Mouse (Mus musculus) midbrain, embryonic 15.5 days (tissue): Measurements from ENCODE around the gene Eln. TPM values are rescaled to one million over a fixed set of nuclear protein-coding genes. Genes with fewer than 3 reads are reported as not detected.

Experiments
- ATAC-seq: fragments of 200-750 bp; cut with Nextera tagmentation; replicated peaks from 2 replicates; pipeline ENCODE4 v1.8.0; 2017; ENCODE audit warnings: moderate TSS enrichment
- H3K27ac ChIP-seq: fragments of 300-500 bp; sonication (generic); 2 replicates; pipeline ENCODE4 v1.5.1; 2015; ENCODE audit warnings: mild to moderate bottlenecking, inconsistent platforms
- H3K27me3 ChIP-seq: fragments of 300-500 bp; sonication (generic); replicated peaks from 2 replicates; pipeline ENCODE4 v1.6.1; 2015; ENCODE audit warnings: inconsistent platforms
- H3K36me3 ChIP-seq: fragments of 300-500 bp; sonication (generic); replicated peaks from 2 replicates; pipeline ENCODE4 v1.6.1; 2015; ENCODE audit warnings: inconsistent platforms
- H3K4me1 ChIP-seq: fragments of 300-500 bp; sonication (generic); 2 replicates; pipeline ENCODE4 v1.6.1; 2015; ENCODE audit warnings: inconsistent platforms
- H3K4me2 ChIP-seq: fragments of 300-500 bp; sonication (generic); 2 replicates; pipeline ENCODE4 v1.6.1; 2015; ENCODE audit warnings: inconsistent platforms, mild to moderate bottlenecking, moderate library complexity
- H3K4me3 ChIP-seq: fragments of 300-500 bp; sonication (generic); 2 replicates; pipeline ENCODE4 v1.5.1; 2015; ENCODE audit warnings: mild to moderate bottlenecking, inconsistent platforms
- H3K9ac ChIP-seq: fragments of 300-500 bp; sonication (generic); 2 replicates; pipeline ENCODE4 v1.6.1; 2015; ENCODE audit warnings: mild to moderate bottlenecking, inconsistent platforms
- H3K9me3 ChIP-seq: fragments of 300-500 bp; sonication (generic); 2 replicates; pipeline ENCODE4 v1.6.1; 2016; ENCODE audit warnings: inconsistent platforms
- WGBS: fragments of 180-500 bp; shearing (Covaris S2); methylation state at CpG from one replicate; pipeline ENCODE4 v1.1.7; 2015; ENCODE audit warnings: mixed read lengths; 5-methylcytosine and 5-hydroxymethylcytosine counted together
- polyA plus RNA-seq: library from polyadenylated mRNA; unstranded; fragments of >200 nt; fragmentation: Nextera tagmentation; extraction: Ambion mirVana; gene quantifications from 2 replicates; pipeline ENCODE4 v1.2.1, GENCODE M21; 2015

Eln gene
- 8.7 and 9.3 TPM in 2 replicates for polyA plus RNA-seq

GRCm38 (mm10) chr5:134746890-134747511, at the start of gene Eln:
Gene Eln, minus strand, starts transcription at chr5:134747323.
- H3K9ac ChIP-seq: peak within 1 kb of the TSS; percentile 75
- no peaks in the 10 kb centered on the region for H3K9me3 ChIP-seq
- under 1% methylated on average over 26 of the region's 28 CpGs for WGBS
- peak within 1 kb of the TSS; percentile 48 for H3K4me3 ChIP-seq
- peak within 1 kb of the TSS; percentile 55; the same call in 1 of the 2 replicates for H3K27ac ChIP-seq
- H3K4me1 ChIP-seq: peaks cover 8% of the 10 kb centered on the region
- H3K4me2 ChIP-seq: peak within 1 kb of the TSS; percentile 92
- H3K36me3 ChIP-seq: no peaks in the 10 kb centered on the region
- ATAC-seq: peak; percentile 74
- H3K27me3 ChIP-seq: no peaks in the 10 kb centered on the region

- H3K4me3 ChIP-seq: no peak overlapping the region
- no peak overlapping the region for H3K9ac ChIP-seq
- no peaks in the 10 kb centered on the region for H3K9me3 ChIP-seq
- no peaks in the 10 kb centered on the region for H3K27me3 ChIP-seq
- H3K4me2 ChIP-seq: no peak overlapping the region
- H3K36me3 ChIP-seq: no peaks in the 10 kb centered on the region
- H3K4me1 ChIP-seq: peaks cover 7% of the 10 kb centered on the region
- no peak overlapping the region for H3K27ac ChIP-seq
- whole genome bisulfite sequencing: 90% methylated on average over 15 of the region's 15 CpGs
- no peak for ATAC-seq
Measured at GRCm38 (mm10) chr5:134790080-134790995, 43.2 kb upstream of the Eln start.

GRCm38 (mm10) chr5:134788237-134788636, 41.1 kb upstream of the Eln start:
- Histone ChIP-seq H3K9me3 (no peaks in the 10 kb centered on the region), H3K4me1 (peaks cover 7% of the 10 kb centered on the region), H3K27ac (no peak overlapping the region), H3K27me3 (no peaks in the 10 kb centered on the region), H3K4me2 (no peak overlapping the region), H3K4me3 (no peak overlapping the region), H3K36me3 (no peaks in the 10 kb centered on the region), H3K9ac (no peak overlapping the region)
- WGBS: 73% methylated on average over 12 of the region's 12 CpGs
- no peak for ATAC-seq

- Histone ChIP-seq H3K4me3 (no peak overlapping the region), H3K9ac (no peak overlapping the region; the same call in 1 of the 2 replicates), H3K4me2 (peak overlapping the region; percentile 24), H3K9me3 (no peaks in the 10 kb centered on the region), H3K4me1 (peaks cover 7% of the 10 kb centered on the region), H3K27ac (peak overlapping the region; percentile 52; the same call in 1 of the 2 replicates), H3K27me3 (no peaks in the 10 kb centered on the region), H3K36me3 (no peaks in the 10 kb centered on the region)
- ATAC-seq: no peak
- WGBS: 19% methylated on average over 25 of the region's 25 CpGs
Measured at GRCm38 (mm10) chr5:134785691-134786371, 38.7 kb upstream of the Eln start.

- WGBS: 61% methylated on average over 2 of the region's 2 CpGs
- H3K36me3 ChIP-seq: no peaks in the 10 kb centered on the region
- peaks cover 7% of the 10 kb centered on the region for H3K4me1 ChIP-seq
- H3K4me2 ChIP-seq: no peak overlapping the region
- H3K9me3 ChIP-seq: no peaks in the 10 kb centered on the region
- no peak for ATAC-seq
- no peak overlapping the region for H3K27ac ChIP-seq
- H3K27me3 ChIP-seq: no peaks in the 10 kb centered on the region
- H3K4me3 ChIP-seq: no peak overlapping the region
- no peak overlapping the region for H3K9ac ChIP-seq
Measured at GRCm38 (mm10) chr5:134783794-134784193, 36.7 kb upstream of the Eln start.

GRCm38 (mm10) chr5:134780963-134781362, 33.8 kb upstream of the Eln start:
- ATAC-seq: no peak
- Histone ChIP-seq H3K36me3 (no peaks in the 10 kb centered on the region), H3K27ac (no peak overlapping the region), H3K4me2 (no peak overlapping the region), H3K4me3 (no peak overlapping the region), H3K27me3 (no peaks in the 10 kb centered on the region), H3K9me3 (no peaks in the 10 kb centered on the region), H3K4me1 (peaks cover 4% of the 10 kb centered on the region), H3K9ac (no peak overlapping the region)

- H3K4me1 ChIP-seq: no peaks in the 10 kb centered on the region
- no peaks in the 10 kb centered on the region for H3K36me3 ChIP-seq
- no peak overlapping the region for H3K27ac ChIP-seq
- ATAC-seq: no peak
- 84% methylated on average over 2 of the region's 2 CpGs for WGBS
- no peak overlapping the region for H3K4me3 ChIP-seq
- no peaks in the 10 kb centered on the region for H3K9me3 ChIP-seq
- no peaks in the 10 kb centered on the region for H3K27me3 ChIP-seq
- H3K4me2 ChIP-seq: no peak overlapping the region
- no peak overlapping the region for H3K9ac ChIP-seq
Measured at GRCm38 (mm10) chr5:134780146-134780545, 33.0 kb upstream of the Eln start.

- H3K27me3 ChIP-seq: no peaks in the 10 kb centered on the region
- no peak overlapping the region for H3K27ac ChIP-seq
- no peak for ATAC-seq
- H3K9ac ChIP-seq: no peak overlapping the region
- H3K9me3 ChIP-seq: no peaks in the 10 kb centered on the region
- no peaks in the 10 kb centered on the region for H3K36me3 ChIP-seq
- 84% methylated on average over 12 of the region's 12 CpGs for WGBS
- H3K4me3 ChIP-seq: no peak overlapping the region
- H3K4me2 ChIP-seq: no peak overlapping the region
- H3K4me1 ChIP-seq: no peaks in the 10 kb centered on the region
Measured at GRCm38 (mm10) chr5:134776551-134776950, 29.4 kb upstream of the Eln start.

GRCm38 (mm10) chr5:134772522-134772921, 25.4 kb upstream of the Eln start:
- H3K27ac ChIP-seq: no peak overlapping the region
- no peaks in the 10 kb centered on the region for H3K9me3 ChIP-seq
- H3K9ac ChIP-seq: no peak overlapping the region
- no peaks in the 10 kb centered on the region for H3K4me1 ChIP-seq
- H3K27me3 ChIP-seq: no peaks in the 10 kb centered on the region
- 87% methylated on average over 12 of the region's 12 CpGs for WGBS
- ATAC-seq: no peak
- H3K4me3 ChIP-seq: no peak overlapping the region
- no peak overlapping the region for H3K4me2 ChIP-seq
- H3K36me3 ChIP-seq: no peaks in the 10 kb centered on the region

GRCm38 (mm10) chr5:134771750-134772149, 24.6 kb upstream of the Eln start:
- Histone ChIP-seq H3K4me1 (no peaks in the 10 kb centered on the region), H3K4me2 (no peak overlapping the region), H3K27me3 (no peaks in the 10 kb centered on the region), H3K4me3 (no peak overlapping the region), H3K9ac (no peak overlapping the region), H3K27ac (no peak overlapping the region), H3K9me3 (no peaks in the 10 kb centered on the region), H3K36me3 (no peaks in the 10 kb centered on the region)
- 92% methylated on average over 3 of the region's 3 CpGs for WGBS
- ATAC-seq: no peak

GRCm38 (mm10) chr5:134769181-134769580, 22.1 kb upstream of the Eln start:
- Histone ChIP-seq H3K4me2 (no peak overlapping the region), H3K4me1 (no peaks in the 10 kb centered on the region), H3K27me3 (no peaks in the 10 kb centered on the region), H3K9me3 (no peaks in the 10 kb centered on the region), H3K36me3 (no peaks in the 10 kb centered on the region), H3K27ac (no peak overlapping the region), H3K9ac (no peak overlapping the region), H3K4me3 (no peak overlapping the region)
- WGBS: 86% methylated on average over 7 of the region's 7 CpGs
- no peak for ATAC-seq

- no peak overlapping the region for H3K4me3 ChIP-seq
- no peak overlapping the region for H3K27ac ChIP-seq
- ATAC-seq: no peak
- no peak overlapping the region for H3K4me2 ChIP-seq
- H3K9me3 ChIP-seq: no peaks in the 10 kb centered on the region
- no peaks in the 10 kb centered on the region for H3K27me3 ChIP-seq
- H3K9ac ChIP-seq: no peak overlapping the region
- WGBS: 81% methylated on average over 16 of the region's 16 CpGs
- no peaks in the 10 kb centered on the region for H3K36me3 ChIP-seq
- no peaks in the 10 kb centered on the region for H3K4me1 ChIP-seq
Measured at GRCm38 (mm10) chr5:134765441-134765840, 18.3 kb upstream of the Eln start.
